Mouse (Mus musculus) forebrain, postnatal 0 days (tissue): ENCODE results near the gene Eva1a. TPM values are rescaled to one million over a fixed set of nuclear protein-coding genes. Genes with fewer than 3 reads are reported as not detected.

Source experiments
- ATAC-seq: fragments of 200-750 bp; cut with Nextera tagmentation; 2 replicates; pipeline ENCODE4 v1.8.0; 2017; ENCODE audit warnings: mild to moderate bottlenecking, moderate library complexity
- DNase-seq: peaks from one replicate; pipeline ENCODE4 v3.0.0-alpha.2; 2015
- H3K27ac ChIP-seq: fragments of 300-500 bp; sonication (generic); 2 replicates; pipeline ENCODE4 v1.5.1; 2014; ENCODE audit warnings: low read depth, mild to moderate bottlenecking, antibody characterized with exemption, low read length, moderate library complexity, mixed read lengths
- H3K27me3 ChIP-seq: fragments of 300-500 bp; sonication (generic); 2 replicates; pipeline ENCODE4 v1.6.1; 2014; ENCODE audit warnings: mild to moderate bottlenecking, low read length, mixed read lengths; ENCODE audit not compliant: insufficient read depth
- H3K36me3 ChIP-seq: fragments of 300-500 bp; sonication (generic); 2 replicates; pipeline ENCODE4 v1.6.1; 2014; ENCODE audit warnings: mild to moderate bottlenecking, moderate library complexity; ENCODE audit not compliant: insufficient read depth
- H3K4me1 ChIP-seq: fragments of 300-500 bp; sonication (generic); 2 replicates; pipeline ENCODE4 v1.6.1; 2014; ENCODE audit warnings: antibody characterized with exemption; ENCODE audit not compliant: insufficient read depth
- H3K4me2 ChIP-seq: fragments of 300-500 bp; sonication (generic); 2 replicates; pipeline ENCODE4 v1.6.1; 2014; ENCODE audit warnings: low read depth, mild to moderate bottlenecking, moderate library complexity
- H3K4me3 ChIP-seq: fragments of 300-500 bp; sonication (generic); 2 replicates; pipeline ENCODE4 v1.5.1; 2014; ENCODE audit warnings: low read depth, low read length, mixed read lengths
- H3K9ac ChIP-seq: fragments of 300-500 bp; sonication (generic); 2 replicates; pipeline ENCODE4 v1.6.1; 2014; ENCODE audit warnings: mild to moderate bottlenecking
- H3K9me3 ChIP-seq: fragments of 300-500 bp; sonication (generic); 2 replicates; pipeline ENCODE4 v1.6.1; 2016; ENCODE audit warnings: low read length
- CTCF ChIP-seq: sonication (generic); IDR thresholded peaks from 2 replicates; pipeline ENCODE4 v1.5.1; 2016; ENCODE audit warnings: antibody characterized with exemption, control low read depth, low read depth
- WGBS: fragments of 180-500 bp; shearing (Covaris S2); extraction: QIAGEN DNeasy Blood & Tissue Kit; methylation state at CpG from one replicate; pipeline ENCODE4 v1.1.7; 2014; 5-methylcytosine and 5-hydroxymethylcytosine counted together
- polyA plus RNA-seq: library from polyadenylated mRNA; unstranded; fragments of >200 nt; fragmentation: Nextera tagmentation; extraction: Ambion mirVana; gene quantifications from 2 replicates; pipeline ENCODE4 v1.2.1, GENCODE M21; 2015
- total RNA-seq: library from RNA; depleted of rRNA; stranded (reverse); fragments of >200 nt; gene quantifications from 2 replicates; pipeline ENCODE4 v1.2.3, GENCODE M21; 2014

The Eva1a gene
- total and polyA plus RNA-seq, 2 experiments from 2014 or later: 1.3 to 2.0 TPM

GRCm38 (mm10) chr6:82083655-82084054 is 42.8 kb downstream of the Eva1a start:
- Histone ChIP-seq H3K27ac (no peak overlapping the region), H3K27me3 (no peaks in the 10 kb centered on the region), H3K4me2 (no peak overlapping the region), H3K9me3 (no peaks in the 10 kb centered on the region), H3K36me3 (no peaks in the 10 kb centered on the region), H3K4me1 (no peaks in the 10 kb centered on the region), H3K4me3 (no peak overlapping the region), H3K9ac (no peak overlapping the region)
- DNase-seq (no peak), ATAC-seq (no peak)
- no peak for TF ChIP-seq CTCF
- WGBS: 73% methylated on average over 6 of the region's 6 CpGs

GRCm38 (mm10) chr6:82084235-82084634 is 43.4 kb downstream of the Eva1a start:
- no peak overlapping the region for H3K9ac ChIP-seq
- DNase-seq: no peak
- no peak for ATAC-seq
- H3K4me1 ChIP-seq: no peaks in the 10 kb centered on the region
- H3K4me2 ChIP-seq: no peak overlapping the region
- TF ChIP-seq CTCF: no peak
- H3K9me3 ChIP-seq: no peaks in the 10 kb centered on the region
- WGBS: 70% methylated on average over 3 of the region's 3 CpGs
- H3K27ac ChIP-seq: no peak overlapping the region
- no peaks in the 10 kb centered on the region for H3K36me3 ChIP-seq
- no peak overlapping the region for H3K4me3 ChIP-seq
- no peaks in the 10 kb centered on the region for H3K27me3 ChIP-seq

- ATAC-seq: no peak
- Histone ChIP-seq H3K27ac (no peak overlapping the region), H3K36me3 (no peaks in the 10 kb centered on the region), H3K9ac (no peak overlapping the region), H3K27me3 (no peaks in the 10 kb centered on the region), H3K4me2 (no peak overlapping the region), H3K9me3 (no peaks in the 10 kb centered on the region), H3K4me1 (no peaks in the 10 kb centered on the region), H3K4me3 (no peak overlapping the region)
- 92% methylated on average over 8 of the region's 8 CpGs for WGBS
- TF ChIP-seq CTCF: no peak
- no peak for DNase-seq
These were observed 44.6 kb downstream of the Eva1a start for GRCm38 (mm10) chr6:82085313-82085908.

GRCm38 (mm10) chr6:82088133-82088532 is 47.3 kb downstream of the Eva1a start:
- no peak for TF ChIP-seq CTCF
- H3K4me1 ChIP-seq: 0 out of 2 replicates have a peak, but pooled peaks cover 5% of the 10 kb centered on the region
- H3K4me2 ChIP-seq: no peak overlapping the region
- H3K36me3 ChIP-seq: no peaks in the 10 kb centered on the region
- H3K4me3 ChIP-seq: no peak overlapping the region
- no peak overlapping the region for H3K27ac ChIP-seq
- no peaks in the 10 kb centered on the region for H3K9me3 ChIP-seq
- no peak overlapping the region for H3K9ac ChIP-seq
- WGBS: 72% methylated on average over 4 of the region's 4 CpGs
- ATAC-seq (no peak), DNase-seq (no peak)
- H3K27me3 ChIP-seq: no peaks in the 10 kb centered on the region

GRCm38 (mm10) chr6:82091773-82092172 is 50.9 kb downstream of the Eva1a start:
- no peak for TF ChIP-seq CTCF
- ATAC-seq: peak; percentile 47
- peak overlapping the region; percentile 45 for H3K9ac ChIP-seq
- peak overlapping the region; percentile 36 for H3K4me3 ChIP-seq
- no peaks in the 10 kb centered on the region for H3K9me3 ChIP-seq
- H3K36me3 ChIP-seq: no peaks in the 10 kb centered on the region
- no peak for DNase-seq
- no peak overlapping the region for H3K27ac ChIP-seq
- no peaks in the 10 kb centered on the region for H3K27me3 ChIP-seq
- WGBS: 2% methylated on average over 28 of the region's 28 CpGs
- 0 out of 2 replicates have a peak, but pooled peaks cover 5% of the 10 kb centered on the region for H3K4me1 ChIP-seq
- peak overlapping the region; percentile 70 for H3K4me2 ChIP-seq

- no peaks in the 10 kb centered on the region for H3K9me3 ChIP-seq
- no peak overlapping the region for H3K4me2 ChIP-seq
- no peaks in the 10 kb centered on the region for H3K4me1 ChIP-seq
- WGBS: 93% methylated on average over 1 of the region's 1 CpGs
- no peaks in the 10 kb centered on the region for H3K36me3 ChIP-seq
- H3K27ac ChIP-seq: no peak overlapping the region
- TF ChIP-seq CTCF: no peak
- ATAC-seq (no peak), DNase-seq (no peak)
- no peak overlapping the region for H3K4me3 ChIP-seq
- H3K9ac ChIP-seq: no peak overlapping the region
- no peaks in the 10 kb centered on the region for H3K27me3 ChIP-seq
These were observed 56.9 kb downstream of the Eva1a start for GRCm38 (mm10) chr6:82097705-82098104.

GRCm38 (mm10) chr6:82098456-82098855 is 57.6 kb downstream of the Eva1a start:
- no peaks in the 10 kb centered on the region for H3K9me3 ChIP-seq
- no peak overlapping the region for H3K4me2 ChIP-seq
- no peaks in the 10 kb centered on the region for H3K27me3 ChIP-seq
- no peak for ATAC-seq
- no peaks in the 10 kb centered on the region for H3K4me1 ChIP-seq
- no peak overlapping the region for H3K27ac ChIP-seq
- no peak overlapping the region for H3K4me3 ChIP-seq
- DNase-seq: no peak
- H3K36me3 ChIP-seq: no peaks in the 10 kb centered on the region
- WGBS: 85% methylated on average over 1 of the region's 1 CpGs
- H3K9ac ChIP-seq: no peak overlapping the region
- no peak for TF ChIP-seq CTCF
